Mouse (Mus musculus) embryonic facial prominence, embryonic 12.5 days (tissue): ENCODE results near the gene 4931428F04Rik. TPM values are rescaled to one million over a fixed set of nuclear protein-coding genes. Genes with fewer than 3 reads are reported as not detected.
A peak's percentile ranks its signal among the peaks of the same experiment; 100 is the strongest.
"Not testable (repeated sequence)": the region's sequence is repeated elsewhere in the genome, so short reads cannot be mapped to it uniquely, and the experiment has no call there.

Experiments used
- ATAC-seq: fragments of 200-750 bp; cut with Nextera tagmentation; 2 replicates; pipeline ENCODE4 v1.8.0; 2017; ENCODE audit not compliant: insufficient number of reproducible peaks, insufficient read depth, low FRiP score, low TSS enrichment
- H3K27ac ChIP-seq: fragments of 300-500 bp; sonication (generic); 2 replicates; pipeline ENCODE4 v1.5.1; 2016; ENCODE audit warnings: mild to moderate bottlenecking
- H3K27me3 ChIP-seq: fragments of 300-500 bp; sonication (generic); 2 replicates; pipeline ENCODE4 v1.6.1; 2016; ENCODE audit warnings: mild to moderate bottlenecking, moderate library complexity
- H3K36me3 ChIP-seq: fragments of 300-500 bp; sonication (generic); 2 replicates; pipeline ENCODE4 v1.6.1; 2016; ENCODE audit warnings: mild to moderate bottlenecking
- H3K4me1 ChIP-seq: fragments of 300-500 bp; sonication (generic); 2 replicates; pipeline ENCODE4 v1.6.1; 2016
- H3K4me2 ChIP-seq: fragments of 300-500 bp; sonication (generic); replicated peaks from 2 replicates; pipeline ENCODE4 v1.6.1; 2016; ENCODE audit warnings: mild to moderate bottlenecking, moderate library complexity
- H3K4me3 ChIP-seq: fragments of 300-500 bp; sonication (generic); 2 replicates; pipeline ENCODE4 v1.5.1; 2016; ENCODE audit warnings: mild to moderate bottlenecking
- H3K9ac ChIP-seq: fragments of 300-500 bp; sonication (generic); 2 replicates; pipeline ENCODE4 v1.6.1; 2016; ENCODE audit warnings: mild to moderate bottlenecking, moderate library complexity
- H3K9me3 ChIP-seq: fragments of 300-500 bp; sonication (generic); 2 replicates; pipeline ENCODE4 v1.6.1; 2016; ENCODE audit warnings: mild to moderate bottlenecking, moderate library complexity
- WGBS: fragments of 180-500 bp; shearing (Covaris S2); methylation state at CpG from one replicate; pipeline ENCODE4 v1.1.7; 2016; 5-methylcytosine and 5-hydroxymethylcytosine counted together
- polyA plus RNA-seq: library from polyadenylated mRNA; unstranded; fragments of >200 nt; fragmentation: Nextera tagmentation; extraction: Ambion mirVana; gene quantifications from 2 replicates; pipeline ENCODE4 v1.2.1, GENCODE M21; 2016

4931428F04Rik gene
- polyA plus RNA-seq, 1 experiment from 2014 or later: 24.2 TPM

GRCm38 (mm10) chr8:105254966-105255350 is 34.7 kb downstream of the 4931428F04Rik start, which contains the start of gene B3gnt9:
TSS of gene B3gnt9 (minus strand) at chr8:105255153.
- Histone ChIP-seq H3K27ac (peak within 1 kb of the TSS; percentile 73; the same call in 1 of the 2 replicates), H3K36me3 (peaks cover 23% of the 10 kb centered on the region), H3K9me3 (no peaks in the 10 kb centered on the region), H3K4me1 (peaks cover 27% of the 10 kb centered on the region), H3K27me3 (peaks cover 43% of the 10 kb centered on the region), H3K4me3 (peak within 1 kb of the TSS; percentile 66), H3K9ac (peak within 1 kb of the TSS; percentile 72), H3K4me2 (peak within 1 kb of the TSS; percentile 96)
- peak; percentile 49; the same call in 1 of the 2 replicates for ATAC-seq
- WGBS: 1% methylated on average over 14 of the region's 14 CpGs

- Histone ChIP-seq H3K27ac (peak overlapping the region; percentile 73; the same call in 1 of the 2 replicates), H3K4me3 (peak overlapping the region; percentile 66), H3K9ac (peak overlapping the region; percentile 72), H3K4me1 (peaks cover 21% of the 10 kb centered on the region), H3K27me3 (peaks cover 37% of the 10 kb centered on the region), H3K4me2 (peak overlapping the region; percentile 96), H3K36me3 (peaks cover 29% of the 10 kb centered on the region), H3K9me3 (no peaks in the 10 kb centered on the region)
- WGBS: 1% methylated on average over 72 of the region's 74 CpGs
- peak; percentile 85 for ATAC-seq
Measured at GRCm38 (mm10) chr8:105254152-105254965, 35.3 kb downstream of the 4931428F04Rik start.

GRCm38 (mm10) chr8:105253766-105254151 is 35.9 kb downstream of the 4931428F04Rik start:
- no peak overlapping the region for H3K27ac ChIP-seq

GRCm38 (mm10) chr8:105252680-105253537 is 36.8 kb downstream of the 4931428F04Rik start:
- H3K27me3 ChIP-seq: peaks cover 23% of the 10 kb centered on the region
- H3K36me3 ChIP-seq: peaks cover 43% of the 10 kb centered on the region
- 86% methylated on average over 10 of the region's 10 CpGs for WGBS
- no peak overlapping the region for H3K27ac ChIP-seq
- no peaks in the 10 kb centered on the region for H3K9me3 ChIP-seq
- no peak overlapping the region for H3K9ac ChIP-seq
- peaks cover 14% of the 10 kb centered on the region for H3K4me1 ChIP-seq
- no peak overlapping the region for H3K4me3 ChIP-seq
- no peak for ATAC-seq
- H3K4me2 ChIP-seq: no peak overlapping the region

More at GRCm38 (mm10) chr8:105253766-105254151, 35.9 kb downstream of the 4931428F04Rik start:
- Histone ChIP-seq H3K36me3 (peaks cover 35% of the 10 kb centered on the region), H3K4me2 (peak overlapping the region; percentile 96), H3K9me3 (no peaks in the 10 kb centered on the region), H3K9ac (peak overlapping the region; percentile 72; the same call in 1 of the 2 replicates), H3K4me1 (peaks cover 16% of the 10 kb centered on the region), H3K4me3 (peak overlapping the region; percentile 66), H3K27me3 (peaks cover 31% of the 10 kb centered on the region)
- 42% methylated on average over 20 of the region's 20 CpGs for WGBS
- no peak for ATAC-seq

GRCm38 (mm10) chr8:105251954-105252353 is 37.7 kb downstream of the 4931428F04Rik start:
- H3K4me3 ChIP-seq: no peak overlapping the region
- H3K36me3 ChIP-seq: peaks cover 46% of the 10 kb centered on the region
- no peak for ATAC-seq
- 89% methylated on average over 6 of the region's 6 CpGs for WGBS
- peaks cover 14% of the 10 kb centered on the region; the same call in 1 of the 2 replicates for H3K27me3 ChIP-seq
- H3K4me1 ChIP-seq: peaks cover 14% of the 10 kb centered on the region
- H3K27ac ChIP-seq: no peak overlapping the region
- H3K9me3 ChIP-seq: no peaks in the 10 kb centered on the region
- H3K9ac ChIP-seq: no peak overlapping the region
- H3K4me2 ChIP-seq: no peak overlapping the region

DNA sequence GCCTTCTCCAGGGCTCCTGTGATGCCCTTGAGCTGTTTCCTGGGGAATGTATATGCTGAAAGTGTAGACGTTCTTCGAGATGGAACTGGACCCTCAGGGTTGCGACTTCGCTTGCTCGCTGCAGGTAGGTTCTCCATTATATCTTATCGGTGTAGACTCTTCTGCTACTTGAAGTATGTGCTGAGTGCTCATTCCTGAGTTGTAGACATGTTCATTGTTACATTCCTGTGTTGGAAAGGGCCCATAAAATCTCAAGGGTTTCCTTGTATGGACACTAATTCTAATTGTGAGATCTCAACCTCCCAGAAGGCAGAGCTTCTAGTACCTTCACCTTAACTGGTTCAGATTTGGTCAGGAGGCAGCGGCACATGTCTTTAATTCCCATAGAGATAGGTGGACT is 48.6 kb downstream of the 4931428F04Rik start:
- WGBS: 94% methylated on average over 7 of the region's 7 CpGs
- H3K4me2 ChIP-seq: no peak overlapping the region
- no peaks in the 10 kb centered on the region for H3K4me1 ChIP-seq
- H3K27ac ChIP-seq: no peak overlapping the region
- H3K9me3 ChIP-seq: no peaks in the 10 kb centered on the region
- H3K27me3 ChIP-seq: no peaks in the 10 kb centered on the region
- H3K4me3 ChIP-seq: no peak overlapping the region
- ATAC-seq: no peak
- peaks cover 44% of the 10 kb centered on the region for H3K36me3 ChIP-seq
- H3K9ac ChIP-seq: no peak overlapping the region

- no peaks in the 10 kb centered on the region for H3K27me3 ChIP-seq
- no peaks in the 10 kb centered on the region for H3K9me3 ChIP-seq
- no peak overlapping the region for H3K4me3 ChIP-seq
- H3K36me3 ChIP-seq: peaks cover 52% of the 10 kb centered on the region
- H3K27ac ChIP-seq: no peak overlapping the region
- H3K9ac ChIP-seq: no peak overlapping the region
- ATAC-seq: no peak
- no peak overlapping the region for H3K4me2 ChIP-seq
- H3K4me1 ChIP-seq: no peaks in the 10 kb centered on the region
- WGBS: 90% methylated on average over 14 of the region's 14 CpGs
Measured at GRCm38 (mm10) chr8:105237442-105238142, 52.1 kb downstream of the 4931428F04Rik start.

DNA sequence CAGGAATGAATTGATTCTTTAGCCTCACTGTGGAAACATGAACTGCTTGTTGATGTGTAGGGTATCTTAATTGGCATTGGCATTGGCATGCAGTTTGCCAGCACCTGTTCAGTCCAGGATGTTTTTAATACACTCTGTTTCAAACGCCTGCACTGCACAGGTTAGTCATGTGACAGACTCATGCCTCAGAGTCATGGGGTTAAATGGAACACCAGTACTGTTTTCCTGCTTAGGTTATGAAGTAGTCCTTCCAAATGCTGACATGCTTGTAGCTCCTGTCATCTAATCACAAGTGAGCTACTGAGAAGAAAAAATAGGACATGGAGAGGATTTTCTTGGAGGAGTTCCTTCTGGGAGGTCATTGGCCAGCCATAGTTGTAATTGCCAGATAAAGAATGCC is 54.5 kb downstream of the 4931428F04Rik start:
- Histone ChIP-seq H3K4me3 (no peak overlapping the region), H3K9me3 (no peaks in the 10 kb centered on the region), H3K27me3 (no peaks in the 10 kb centered on the region), H3K27ac (no peak overlapping the region), H3K4me2 (no peak overlapping the region), H3K9ac (no peak overlapping the region), H3K4me1 (no peaks in the 10 kb centered on the region), H3K36me3 (peaks cover 34% of the 10 kb centered on the region)
- ATAC-seq: no peak
- 72% methylated on average over 1 of the region's 1 CpGs for WGBS

- peaks cover 16% of the 10 kb centered on the region; the same call in 1 of the 2 replicates for H3K36me3 ChIP-seq
- H3K27ac ChIP-seq: no peak overlapping the region
- no peaks in the 10 kb centered on the region for H3K4me1 ChIP-seq
- H3K9me3 ChIP-seq: no peaks in the 10 kb centered on the region
- H3K4me3 ChIP-seq: no peak overlapping the region
- WGBS: 73% methylated on average over 1 of the region's 1 CpGs
- H3K27me3 ChIP-seq: no peaks in the 10 kb centered on the region
- H3K9ac ChIP-seq: no peak overlapping the region
- ATAC-seq: no peak
- no peak overlapping the region for H3K4me2 ChIP-seq
Measured at GRCm38 (mm10) chr8:105233126-105233935, 56.3 kb downstream of the 4931428F04Rik start.

DNA sequence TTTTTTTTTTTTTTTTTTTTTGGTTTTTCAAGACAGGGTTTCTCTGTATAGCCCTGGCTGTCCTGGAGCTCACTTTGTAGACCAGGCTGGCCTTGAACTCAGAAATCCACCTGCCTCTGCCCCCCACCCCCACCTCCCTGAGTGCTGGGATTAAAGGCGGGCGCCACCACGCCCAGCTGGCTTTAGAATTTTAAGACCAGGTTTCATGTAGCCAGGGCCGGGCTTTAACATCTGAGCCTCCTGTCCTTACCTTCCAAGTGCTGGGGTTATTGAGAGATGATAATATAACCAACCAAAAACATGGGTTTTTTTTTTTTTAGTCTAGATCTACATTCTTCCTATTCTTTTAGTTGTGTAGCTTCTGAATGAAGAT is 57.4 kb downstream of the 4931428F04Rik start:
- 86% methylated on average over 4 of the region's 4 CpGs for WGBS
- H3K4me2 ChIP-seq, H3K4me1 ChIP-seq, H3K9ac ChIP-seq, H3K27ac ChIP-seq, H3K4me3 ChIP-seq, ATAC-seq, H3K27me3 ChIP-seq, H3K9me3 ChIP-seq: not testable (repeated sequence)
- peaks cover 15% of the 10 kb centered on the region; the same call in 1 of the 2 replicates for H3K36me3 ChIP-seq
